Mouse (Mus musculus): ENCODE measurements around the gene Celf2.
"Not testable (repeated sequence)": the region's sequence is repeated elsewhere in the genome, so short reads cannot be mapped to it uniquely, and the experiment has no call there.

The Celf2 gene

GRCm38 (mm10) chr2:7509463-7509862 lies at the start of gene Celf2:
Gene Celf2 (minus strand): TSS chr2:7509563.
- not testable (repeated sequence) for DNase-seq (ENCODE audit: extremely low read depth, low read depth)

GRCm38 (mm10) chr2:7555144-7555892 lies 46.0 kb upstream of the Celf2 start:
- DNase-seq (ENCODE audit: extremely low read depth, low read depth), result no peak

GRCm38 (mm10) chr2:7554601-7555000 lies 45.2 kb upstream of the Celf2 start:
- no peak for DNase-seq (ENCODE audit: extremely low read depth, low read depth)

- no peak for DNase-seq (ENCODE audit: extremely low read depth, low read depth)
These were observed 43.5 kb upstream of the Celf2 start for GRCm38 (mm10) chr2:7552887-7553286.

- no peak for DNase-seq (ENCODE audit: extremely low read depth, low read depth)
These were observed 39.5 kb upstream of the Celf2 start for GRCm38 (mm10) chr2:7548886-7549285.

DNA sequence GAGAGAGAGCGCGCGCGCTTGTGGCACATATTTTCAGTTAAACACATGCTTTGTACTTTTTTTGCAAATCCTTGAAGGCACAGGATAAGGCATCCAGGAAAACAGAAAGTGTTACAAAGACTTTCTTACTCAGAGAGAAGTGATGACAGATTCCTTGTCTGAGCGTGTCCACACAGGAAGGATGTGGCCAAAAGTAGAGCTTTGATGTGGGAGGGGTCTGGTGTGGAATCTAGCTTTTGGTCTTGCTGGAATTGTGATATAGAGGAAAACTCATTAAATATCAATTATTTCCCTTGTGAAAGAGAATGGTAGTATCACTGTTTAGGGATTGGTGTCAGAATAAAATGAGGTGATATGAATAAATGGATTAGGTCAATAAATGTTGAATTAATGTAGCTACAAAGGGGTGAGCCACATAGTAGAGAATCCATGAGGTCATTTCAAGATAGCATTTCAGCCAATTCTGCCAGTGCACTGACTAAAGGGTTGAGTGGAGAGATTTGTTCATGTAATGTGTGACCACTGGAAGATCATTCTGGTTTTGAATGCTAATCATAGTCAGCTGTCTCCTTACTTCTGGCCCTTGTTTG lies 25.3 kb upstream of the Celf2 start:
- DNase-seq (ENCODE audit: extremely low read depth, low read depth), result no peak

DNA sequence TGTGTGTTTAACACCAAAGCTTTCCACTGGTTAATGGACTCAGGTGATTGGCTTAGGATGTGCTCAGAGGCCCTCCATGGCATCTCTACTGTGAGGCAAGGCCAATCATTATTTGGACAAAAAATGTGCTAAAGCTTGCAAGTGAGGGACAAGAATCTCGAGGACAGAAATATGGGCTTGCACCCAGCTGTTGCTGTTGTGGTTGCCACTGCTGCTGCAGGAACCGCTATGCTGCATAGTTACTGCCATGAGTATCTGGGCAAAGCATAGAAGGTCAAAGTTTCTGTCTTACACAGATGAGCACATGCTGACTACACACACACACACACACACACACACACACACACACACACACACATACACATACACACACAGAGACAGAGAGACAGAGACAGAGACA lies 24.8 kb upstream of the Celf2 start:
- DNase-seq (ENCODE audit: extremely low read depth, low read depth), result no peak

GRCm38 (mm10) chr2:7531185-7531960 lies 22.0 kb upstream of the Celf2 start:
- no peak for DNase-seq (ENCODE audit: extremely low read depth, low read depth)

DNA sequence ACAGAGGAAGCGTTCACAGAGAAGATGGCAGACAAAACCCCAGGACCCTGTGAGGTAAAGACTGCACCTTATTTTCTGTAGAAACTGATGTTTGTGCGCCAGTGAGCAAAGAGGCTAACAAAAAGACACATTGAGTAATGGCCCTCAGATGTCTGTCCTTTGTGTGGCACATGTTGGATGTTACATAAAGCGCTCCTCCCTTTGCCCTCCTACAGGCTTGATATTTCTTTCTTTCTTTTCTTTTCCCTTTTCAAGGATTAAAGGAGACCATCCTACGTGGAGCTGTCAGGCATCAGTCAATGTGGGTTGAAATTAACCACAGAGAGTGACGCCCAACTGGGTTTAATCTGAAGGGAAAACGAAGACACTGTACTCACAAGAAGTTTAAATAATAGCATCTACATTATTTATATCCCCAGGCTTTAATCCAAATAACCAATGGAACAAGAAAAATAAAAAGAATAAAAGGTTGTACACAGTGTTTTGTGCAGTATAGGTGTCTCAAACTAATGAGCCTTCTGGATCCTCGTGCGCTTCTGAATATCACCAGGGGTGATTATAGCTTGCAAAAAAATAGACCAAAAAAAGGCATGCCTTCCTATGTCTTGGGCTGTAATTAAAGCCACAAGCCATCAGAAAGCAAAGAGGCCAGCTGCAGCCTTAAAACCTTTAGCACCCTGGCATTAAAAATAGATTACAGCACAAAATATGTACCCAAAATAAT lies 21.3 kb upstream of the Celf2 start:
- DNase-seq (ENCODE audit: extremely low read depth, low read depth), result no peak

DNA sequence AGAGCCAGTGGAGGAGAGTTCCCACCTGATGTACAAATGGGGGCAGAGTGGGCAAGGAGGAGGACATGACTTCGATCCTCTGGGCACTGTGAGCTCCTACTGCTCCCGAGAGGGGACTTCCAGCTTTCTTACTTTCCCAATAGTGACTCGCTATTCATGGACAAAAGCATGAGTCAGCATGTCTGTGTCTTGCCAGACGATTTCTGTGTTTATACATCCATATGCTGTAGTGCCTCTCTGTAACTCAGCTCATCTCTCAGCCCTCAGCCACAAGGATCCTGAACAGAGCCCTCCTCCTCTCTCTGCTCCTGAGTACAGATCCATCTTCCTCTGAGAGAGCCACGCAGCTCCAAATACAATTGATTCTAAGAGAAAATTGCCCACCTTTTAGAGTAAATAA lies 20.3 kb upstream of the Celf2 start:
- DNase-seq (ENCODE audit: extremely low read depth, low read depth), result no peak

DNA sequence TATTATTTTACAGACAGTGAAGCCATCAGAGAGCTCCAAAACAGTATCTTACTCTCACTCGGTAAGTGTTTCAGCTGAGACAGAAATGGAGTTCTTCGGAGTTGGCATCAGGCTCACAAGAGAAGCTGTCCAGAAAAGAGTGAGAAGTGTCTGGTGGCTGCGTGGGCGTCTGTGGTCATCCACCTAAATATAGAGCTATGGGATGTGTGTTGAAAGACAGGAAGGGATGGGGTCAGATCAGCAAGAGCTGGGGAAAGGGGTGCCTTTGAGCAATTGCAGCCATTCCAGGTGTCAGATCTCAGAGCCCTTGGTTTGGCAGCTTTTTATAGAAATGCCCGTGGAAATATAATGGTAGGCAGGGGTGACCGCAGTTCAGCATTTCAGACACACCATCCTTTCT lies 17.3 kb upstream of the Celf2 start:
- DNase-seq (ENCODE audit: extremely low read depth, low read depth), result no peak

DNA sequence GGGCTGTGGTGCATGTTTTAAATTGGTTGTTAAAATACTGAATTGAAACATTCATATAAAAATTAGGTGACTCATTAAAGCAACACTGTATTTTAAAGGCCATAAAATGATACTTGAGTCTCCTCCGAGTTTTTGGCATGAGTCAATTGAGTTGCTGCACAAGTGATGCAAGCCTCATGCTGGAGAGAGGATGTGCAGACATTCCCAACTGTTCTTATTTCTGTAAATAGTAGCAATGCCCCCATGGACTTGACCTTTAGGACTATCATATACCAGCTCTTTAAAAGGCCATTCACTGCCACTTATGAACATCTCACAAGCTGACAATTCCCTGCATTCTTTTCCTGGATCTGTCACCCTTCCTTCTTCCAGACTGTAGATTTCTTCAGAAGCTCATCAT lies 10.1 kb upstream of the Celf2 start:
- DNase-seq (ENCODE audit: extremely low read depth, low read depth), result no peak

DNA sequence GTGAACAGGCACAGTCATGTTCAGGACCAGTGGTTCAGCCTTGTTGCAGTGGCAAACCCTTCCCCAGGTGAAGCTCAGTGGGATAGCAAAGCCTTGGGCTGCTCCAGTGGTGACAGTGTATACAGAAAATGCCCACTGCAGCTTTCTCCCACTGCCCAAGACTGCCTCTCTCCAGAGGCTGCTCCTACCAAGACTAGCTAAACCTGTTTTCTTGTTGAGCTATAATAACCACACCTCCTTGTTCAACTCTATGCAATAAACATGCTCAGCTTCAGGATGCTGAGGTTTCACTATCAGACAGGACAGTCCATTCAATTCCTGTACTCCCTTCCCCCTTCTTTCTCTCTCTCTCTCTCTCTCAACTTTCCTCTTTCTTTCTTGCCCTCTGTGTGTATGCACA lies 15.9 kb downstream of the Celf2 start:
- DNase-seq (ENCODE audit: extremely low read depth, low read depth), result no peak

GRCm38 (mm10) chr2:7484974-7485373 lies 24.4 kb downstream of the Celf2 start:
- DNase-seq (ENCODE audit: extremely low read depth, low read depth), result no peak

DNA sequence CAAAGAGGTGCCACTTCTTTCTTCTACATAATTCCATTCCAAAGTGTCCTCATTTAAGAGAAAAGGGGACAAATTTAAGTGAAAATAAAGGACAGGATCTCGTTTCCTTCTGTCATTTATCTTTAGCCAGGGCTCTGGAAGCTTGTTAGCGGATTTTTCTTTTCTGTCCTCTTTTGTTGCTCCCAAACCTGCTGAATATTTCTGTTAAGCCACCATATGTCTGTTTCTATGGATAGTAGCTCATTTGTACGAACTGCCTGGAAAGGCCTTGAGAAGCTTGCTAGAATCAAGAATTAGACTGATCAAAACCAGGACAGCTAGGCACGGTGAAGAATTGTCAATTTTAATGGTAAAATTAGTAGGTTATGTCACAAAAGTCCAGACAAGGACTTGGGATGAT lies 27.3 kb downstream of the Celf2 start:
- DNase-seq (ENCODE audit: extremely low read depth, low read depth), result no peak

- DNase-seq (ENCODE audit: extremely low read depth, low read depth), result no peak
These were observed 48.9 kb downstream of the Celf2 start for GRCm38 (mm10) chr2:7460329-7461056.

DNA sequence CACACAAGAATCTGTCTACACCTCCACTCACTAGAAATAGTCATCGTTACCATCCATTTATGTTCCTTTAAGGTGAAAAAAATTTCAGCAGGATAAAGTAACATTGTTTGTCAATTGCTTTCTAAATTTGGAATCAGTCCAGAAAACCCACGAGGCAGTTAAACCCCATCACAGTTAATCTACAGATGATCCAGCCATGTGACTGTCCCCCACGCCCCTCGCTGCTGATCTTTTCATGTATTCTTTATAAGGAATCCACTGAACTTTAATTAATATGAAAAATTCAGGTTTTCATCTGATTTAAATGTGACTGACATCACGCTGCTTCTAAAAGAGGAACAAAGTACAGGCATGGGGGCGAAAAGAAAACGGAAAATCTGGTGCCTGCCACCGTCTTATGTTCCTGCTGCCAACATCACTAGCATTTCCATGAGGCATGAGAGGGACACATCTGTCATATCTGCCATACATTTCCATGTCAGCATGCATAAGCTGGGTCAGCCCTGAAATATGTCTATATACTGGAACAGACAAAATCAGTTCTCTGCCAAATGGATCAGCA lies 70.6 kb downstream of the Celf2 start:
- no peak for DNase-seq (ENCODE audit: extremely low read depth, low read depth)

DNA sequence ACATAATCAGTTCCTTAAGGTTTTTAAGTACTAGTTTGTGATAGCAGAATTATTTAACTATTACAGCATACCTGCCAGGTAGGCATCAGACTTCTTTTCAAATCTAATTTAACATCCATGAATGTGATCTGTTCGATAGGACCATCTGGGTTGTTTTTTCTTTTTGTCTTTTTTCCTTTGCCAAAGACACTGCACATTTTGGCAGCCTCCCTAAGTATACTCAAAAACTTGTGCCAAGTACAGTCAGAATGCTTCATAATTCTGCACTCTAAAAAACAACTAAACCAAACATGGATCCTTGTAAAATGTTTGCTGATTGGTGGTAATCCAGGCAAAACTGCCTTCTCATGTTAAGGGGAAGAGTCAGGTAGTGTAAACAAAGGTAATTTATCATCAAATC lies 82.9 kb downstream of the Celf2 start:
- DNase-seq (ENCODE audit: extremely low read depth, low read depth), result no peak

GRCm38 (mm10) chr2:7400530-7400929 lies 108.8 kb downstream of the Celf2 start:
- DNase-seq (ENCODE audit: extremely low read depth, low read depth), result no peak

GRCm38 (mm10) chr2:7395935-7396334 lies 113.4 kb downstream of the Celf2 start:
- DNase-seq (ENCODE audit: extremely low read depth, low read depth), result no peak

GRCm38 (mm10) chr2:7395473-7395872 lies 113.9 kb downstream of the Celf2 start:
- DNase-seq (ENCODE audit: extremely low read depth, low read depth), result no peak
